In the genomic region with DNA sequence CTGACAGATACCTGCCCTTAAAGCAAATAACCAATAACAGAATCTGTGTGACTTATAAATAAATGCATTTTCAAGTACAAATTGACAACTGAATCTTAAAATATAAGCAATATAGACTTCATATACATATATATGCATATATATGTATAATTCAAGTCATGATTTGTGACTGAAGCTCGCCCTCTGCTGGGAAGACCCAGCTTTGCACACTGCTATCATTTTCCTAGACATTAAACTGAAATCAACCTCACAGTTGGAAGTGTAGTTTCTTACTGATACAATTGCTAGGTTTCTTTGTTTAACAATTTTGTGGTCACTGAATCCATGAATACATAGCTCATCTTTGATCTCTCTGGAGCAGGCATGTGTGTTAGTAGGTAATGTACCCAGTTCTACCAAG, we compare ENCODE assay signal across 8 mouse cellular contexts. TPM values are rescaled to one million over a fixed set of nuclear protein-coding genes. Genes with fewer than 3 reads are reported as not detected.
DNase-seq lines count a peak whose midpoint lies in the region; ATAC-seq and TF ChIP-seq lines count a peak whose summit lies in the region.

No protein-coding gene starts in this region.

- H3K27me3 ChIP-seq in Patski: no peaks in the 10 kb centered on the region
- no peaks in the 10 kb centered on the region for H3K27me3 ChIP-seq in embryonic facial prominence, embryonic 11.5 days (ENCODE audit: control insufficient read depth, insufficient read depth, low read length)
- no peaks in the 10 kb centered on the region for H3K27me3 ChIP-seq in limb, embryonic 11.5 days (ENCODE audit: control insufficient read depth, insufficient read depth, low read length)

- peak; percentile 3 for DNase-seq in heart, adult 8-10 months (ENCODE audit: low spot score)
- no peak for DNase-seq in heart, postnatal 25 days (ENCODE audit: low spot score)
- DNase-seq in 416B (ENCODE audit: low read depth) (peak; percentile 59), Patski (ENCODE audit: low read depth, low spot score) (no peak)
- DNase-seq in embryonic facial prominence, embryonic 11.5 days (ENCODE audit: low spot score): peak; percentile 65
- DNase-seq in limb, embryonic 11.5 days (ENCODE audit: low spot score): peak; percentile 62
- DNase-seq in spleen, adult 12 weeks (ENCODE audit: low spot score): peak; percentile 18

- no peaks in the 10 kb centered on the region for H3K4me1 ChIP-seq in embryonic facial prominence, embryonic 11.5 days (ENCODE audit: control insufficient read depth, insufficient read depth, low read length)
- no peaks in the 10 kb centered on the region for H3K4me1 ChIP-seq in limb, embryonic 11.5 days (ENCODE audit: control insufficient read depth, insufficient read depth, low read length)

- no peak overlapping the region for H3K27ac ChIP-seq in embryonic facial prominence, embryonic 11.5 days (replicated peaks; ENCODE audit: low read depth, low read length)
- no peak overlapping the region for H3K27ac ChIP-seq in limb, embryonic 11.5 days (replicated peaks; ENCODE audit: low read depth, low read length)

- no peak overlapping the region for H3K4me2 ChIP-seq in embryonic facial prominence, embryonic 11.5 days (ENCODE audit: low read depth, low read length)
- no peak overlapping the region for H3K4me2 ChIP-seq in limb, embryonic 11.5 days (ENCODE audit: low read depth, severe bottlenecking)

- H3K9ac ChIP-seq in embryonic facial prominence, embryonic 11.5 days (replicated peaks; ENCODE audit: low read length): no peak overlapping the region
- H3K9ac ChIP-seq in limb, embryonic 11.5 days (ENCODE audit: low read length): no peak overlapping the region

- ATAC-seq in Patski: no peak
- no peak for ATAC-seq in embryonic facial prominence, embryonic 11.5 days (replicated peaks; ENCODE audit: insufficient number of reproducible peaks, low FRiP score, low TSS enrichment, low read depth)
- ATAC-seq in limb, embryonic 11.5 days (ENCODE audit: insufficient number of reproducible peaks, low FRiP score, low TSS enrichment, low read depth): no peak
- ATAC-seq in monocyte, adult 5-6 weeks (replicated peaks; ENCODE audit: insufficient number of reproducible peaks, low FRiP score, low TSS enrichment, poor library complexity, severe bottlenecking): no peak

- TF ChIP-seq CTCF in Patski (IDR thresholded peaks at IDR 0.05): peak; percentile 84

- no peaks in the 10 kb centered on the region for H3K36me3 ChIP-seq in embryonic facial prominence, embryonic 11.5 days (replicated peaks; ENCODE audit: control insufficient read depth, insufficient read depth, low read depth, low read length)
- H3K36me3 ChIP-seq in limb, embryonic 11.5 days (ENCODE audit: control insufficient read depth, insufficient read depth, low read length): no peaks in the 10 kb centered on the region

- intact Hi-C loops in heart, postnatal 25 days (cut with DNase I): loop anchor here (2.0 to 10.0 kb wide), 3 partner anchors 206 to 756 kb away; a partner anchor contains a TSS

- no peaks in the 10 kb centered on the region for H3K9me3 ChIP-seq in embryonic facial prominence, embryonic 11.5 days (replicated peaks; ENCODE audit: control insufficient read depth, low read length)
- no peaks in the 10 kb centered on the region for H3K9me3 ChIP-seq in limb, embryonic 11.5 days (ENCODE audit: control insufficient read depth, low read length)

- POLR2A ChIA-PET in Patski (lab: Charles Lee): no interaction called here

- no peak overlapping the region for H3K4me3 ChIP-seq in embryonic facial prominence, embryonic 11.5 days (ENCODE audit: low read depth, low read length)
- H3K4me3 ChIP-seq in limb, embryonic 11.5 days (ENCODE audit: low read depth, low read length): no peak overlapping the region

- CTCF ChIA-PET in Patski (lab: Charles Lee): interaction anchor here (0.7 to 2.4 kb wide), 31 partner anchors 8 to 390 kb away, joined by 3 to 9 read pairs (median 4); a partner anchor contains a TSS

- in situ Hi-C loops in Patski (cut with MboI; ENCODE audit: low pct_unique_long_range_greater_than_20kb): loop anchor here (5.0 kb wide), 2 partner anchors 214 to 379 kb away; no protein-coding TSS in a partner anchor

- 0% methylated on average over 1 of the region's 1 CpGs for WGBS in embryonic facial prominence, embryonic 11.5 days
- 3% methylated on average over 1 of the region's 1 CpGs for WGBS in limb, embryonic 11.5 days

RNA-seq across cellular contexts. Expression of a gene that starts 4.5 kb away (rescaled TPM):
- total RNA-seq in heart, adult 8-10 months (2022): not detected
- total RNA-seq in heart, postnatal 25 days (2021): not detected
- polyA plus RNA-seq in Patski (2021): 0.15 TPM
- 0.11 TPM in 2 replicates for polyA plus RNA-seq in embryonic facial prominence, embryonic 11.5 days (2014; fragmentation: Nextera tagmentation; extraction: Ambion mirVana)
- 0.12 TPM in 1 of 2 replicates, not detected in the other for polyA plus RNA-seq in limb, embryonic 11.5 days (2014; fragmentation: Nextera tagmentation; extraction: Ambion mirVana)
- not detected in 3 replicates for total RNA-seq in monocyte, adult 5-6 weeks (2017)

RNA-seq across cellular contexts. Expression of a gene that starts 4.7 kb away (rescaled TPM):
- total RNA-seq in heart, adult 8-10 months (2022): 1 to 10 TPM; 7.5 to 8.3 (median 7.8) TPM
- 1 to 10 TPM; 6.6 to 7.8 TPM for total RNA-seq in heart, postnatal 25 days (2021)
- polyA plus RNA-seq in Patski (2021): 42.2 TPM
- 83.6 and 92.8 TPM in 2 replicates for polyA plus RNA-seq in embryonic facial prominence, embryonic 11.5 days (2014; fragmentation: Nextera tagmentation; extraction: Ambion mirVana)
- 75.3 and 91.9 TPM in 2 replicates for polyA plus RNA-seq in limb, embryonic 11.5 days (2014; fragmentation: Nextera tagmentation; extraction: Ambion mirVana)
- 35.7 to 50.1 TPM (median 38.8 TPM) in 3 replicates for total RNA-seq in monocyte, adult 5-6 weeks (2017)

Comparison
In these comparisons a context has a peak if more than half of its experiments do, and no peak if none do; other contexts are left out.
1. DNase-seq: peak in heart, adult 8-10 months (single experiment), 416B (single experiment), embryonic facial prominence, embryonic 11.5 days (single experiment), limb, embryonic 11.5 days (single experiment) and spleen, adult 12 weeks (single experiment); none in heart, postnatal 25 days (single experiment) and Patski (single experiment).